Mouse (Mus musculus): ENCODE data around the gene Slc30a4. TPM values are rescaled to one million over a fixed set of nuclear protein-coding genes. Genes with fewer than 3 reads are reported as not detected.

Gene Slc30a4
- polyA plus RNA-seq, 1 experiment from 2014 or later: 3.3 TPM

DNA sequence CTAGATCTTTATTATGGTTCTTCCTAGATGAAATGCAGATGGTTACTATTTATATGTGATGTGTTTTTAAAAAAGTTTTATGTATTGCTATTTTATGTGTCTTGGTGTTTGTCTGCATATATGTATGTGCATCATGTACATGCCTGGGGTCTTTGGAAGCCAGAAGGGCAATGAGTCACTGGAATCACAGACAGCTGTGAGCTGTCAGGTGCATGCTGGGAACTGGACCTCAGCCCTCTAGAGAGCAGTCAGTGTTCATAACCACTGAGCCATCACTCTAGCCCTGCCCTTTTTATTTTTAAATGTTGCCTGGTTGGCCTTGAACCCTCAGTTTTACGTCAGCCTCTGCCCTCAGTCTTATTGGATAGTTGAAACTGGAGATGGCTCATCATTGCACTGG is 6.7 kb upstream of the Slc30a4 start:
- no peak for DNase-seq (ENCODE audit: low spot score)
- Histone ChIP-seq H3K4me3 (no peak overlapping the region), H3K36me3 (no peaks in the 10 kb centered on the region), H3K9me3 (replicated peaks) (no peaks in the 10 kb centered on the region), H3K27ac (replicated peaks) (no peak overlapping the region), H3K4me1 (no peaks in the 10 kb centered on the region), H3K27me3 (ENCODE audit: low read depth, poor library complexity, severe bottlenecking) (peaks cover 11% of the 10 kb centered on the region)
- WGBS: 84% methylated on average over 1 of the region's 1 CpGs

GRCm38 (mm10) chr2:122708080-122708479 is 5.6 kb upstream of the Slc30a4 start:
- DNase-seq (ENCODE audit: low spot score): no peak
- no peaks in the 10 kb centered on the region for H3K9me3 ChIP-seq (replicated peaks)
- H3K4me3 ChIP-seq: no peak overlapping the region
- H3K27me3 ChIP-seq (ENCODE audit: low read depth, poor library complexity, severe bottlenecking): peaks cover 20% of the 10 kb centered on the region
- WGBS: 74% methylated on average over 3 of the region's 3 CpGs
- H3K36me3 ChIP-seq: no peaks in the 10 kb centered on the region
- no peak overlapping the region for H3K27ac ChIP-seq (replicated peaks)
- H3K4me1 ChIP-seq: no peaks in the 10 kb centered on the region

GRCm38 (mm10) chr2:122704572-122704971 is 2.1 kb upstream of the Slc30a4 start:
- H3K27me3 ChIP-seq (ENCODE audit: low read depth, poor library complexity, severe bottlenecking): peaks cover 38% of the 10 kb centered on the region
- H3K9me3 ChIP-seq (replicated peaks): no peaks in the 10 kb centered on the region
- DNase-seq (ENCODE audit: low spot score): no peak
- WGBS: 89% methylated on average over 2 of the region's 2 CpGs
- no peak overlapping the region for H3K27ac ChIP-seq (replicated peaks)
- H3K4me1 ChIP-seq: peaks cover 16% of the 10 kb centered on the region
- H3K36me3 ChIP-seq: no peaks in the 10 kb centered on the region
- H3K4me3 ChIP-seq: no peak overlapping the region

- H3K27me3 ChIP-seq (ENCODE audit: low read depth, poor library complexity, severe bottlenecking): peaks cover 41% of the 10 kb centered on the region
- WGBS: under 1% methylated on average over 15 of the region's 15 CpGs
- H3K4me1 ChIP-seq: peaks cover 16% of the 10 kb centered on the region
- H3K4me3 ChIP-seq: peak overlapping the region; percentile 77
- H3K9me3 ChIP-seq (replicated peaks): no peaks in the 10 kb centered on the region
- DNase-seq (ENCODE audit: low spot score): no peak
- no peaks in the 10 kb centered on the region for H3K36me3 ChIP-seq
- 0 out of 2 replicates have a peak overlapping the region, but pooled peaks have one; percentile 86 for H3K27ac ChIP-seq (replicated peaks)
Measured at GRCm38 (mm10) chr2:122701871-122702180, 637 bp downstream of the Slc30a4 start.

- H3K4me3 ChIP-seq: peak overlapping the region; percentile 77
- H3K4me1 ChIP-seq: peaks cover 16% of the 10 kb centered on the region
- 67% methylated on average over 8 of the region's 8 CpGs for WGBS
Measured at GRCm38 (mm10) chr2:122701012-122701411, 1.5 kb downstream of the Slc30a4 start.

DNA sequence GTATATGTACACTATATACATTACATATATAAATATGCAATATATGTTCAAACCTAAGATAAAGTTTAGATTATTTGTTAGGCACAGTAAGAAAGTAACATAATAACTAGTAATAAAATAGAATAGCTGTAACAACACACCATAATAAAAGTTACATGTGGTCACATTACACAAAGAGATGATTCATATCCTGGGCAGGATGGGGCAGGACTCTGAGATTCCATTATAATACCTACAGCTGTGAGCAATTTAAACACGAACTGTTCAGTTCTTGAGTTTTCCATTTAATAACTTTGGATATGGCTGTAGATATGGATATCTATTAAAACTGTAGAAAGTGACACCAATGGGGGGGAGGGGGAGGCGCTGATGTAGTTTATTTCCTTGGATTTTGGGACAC is 4.9 kb downstream of the Slc30a4 start:
- H3K36me3 ChIP-seq: no peaks in the 10 kb centered on the region
- no peaks in the 10 kb centered on the region for H3K9me3 ChIP-seq (replicated peaks)
- 89% methylated on average over 2 of the region's 2 CpGs for WGBS
- peaks cover 16% of the 10 kb centered on the region for H3K4me1 ChIP-seq
- DNase-seq (ENCODE audit: low spot score): no peak
- no peak overlapping the region for H3K27ac ChIP-seq (replicated peaks)
- H3K27me3 ChIP-seq (ENCODE audit: low read depth, poor library complexity, severe bottlenecking): peaks cover 21% of the 10 kb centered on the region
- H3K4me3 ChIP-seq: no peak overlapping the region

More at GRCm38 (mm10) chr2:122701012-122701411, 1.5 kb downstream of the Slc30a4 start:
- Histone ChIP-seq H3K9me3 (replicated peaks) (no peaks in the 10 kb centered on the region), H3K27ac (replicated peaks) (no peak overlapping the region), H3K36me3 (no peaks in the 10 kb centered on the region), H3K27me3 (ENCODE audit: low read depth, poor library complexity, severe bottlenecking) (peaks cover 41% of the 10 kb centered on the region)
- DNase-seq (ENCODE audit: low spot score): no peak

DNA sequence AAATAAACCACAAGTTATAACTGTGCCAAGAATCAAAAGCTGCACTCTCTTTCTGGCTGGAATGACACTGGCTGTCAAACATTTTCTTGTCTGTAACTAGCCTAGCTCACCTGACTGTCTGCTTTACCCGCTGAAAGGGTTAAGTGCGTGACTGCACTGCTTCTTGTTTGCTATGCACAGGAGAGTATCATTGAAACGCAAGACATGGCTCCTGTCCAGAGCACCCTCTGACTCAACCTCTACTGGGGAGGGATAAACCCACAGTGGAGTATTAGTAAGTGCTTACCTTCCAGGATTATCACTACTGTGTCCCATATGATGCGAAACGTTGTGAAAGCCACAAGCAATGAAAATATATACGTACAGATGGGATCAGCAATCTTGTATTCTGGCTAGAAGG is 15.8 kb downstream of the Slc30a4 start:
- DNase-seq (ENCODE audit: low spot score): no peak
- Histone ChIP-seq H3K27ac (replicated peaks) (no peak overlapping the region), H3K27me3 (ENCODE audit: low read depth, poor library complexity, severe bottlenecking) (no peaks in the 10 kb centered on the region), H3K4me1 (no peaks in the 10 kb centered on the region), H3K9me3 (replicated peaks) (peaks cover 6% of the 10 kb centered on the region), H3K36me3 (no peaks in the 10 kb centered on the region), H3K4me3 (no peak overlapping the region)
- 83% methylated on average over 6 of the region's 6 CpGs for WGBS

- 91% methylated on average over 1 of the region's 1 CpGs for WGBS
- Histone ChIP-seq H3K9me3 (replicated peaks) (peaks cover 13% of the 10 kb centered on the region), H3K4me1 (no peaks in the 10 kb centered on the region), H3K36me3 (no peaks in the 10 kb centered on the region), H3K4me3 (no peak overlapping the region), H3K27ac (replicated peaks) (no peak overlapping the region), H3K27me3 (ENCODE audit: low read depth, poor library complexity, severe bottlenecking) (no peaks in the 10 kb centered on the region)
- DNase-seq (ENCODE audit: low spot score): no peak
Measured at GRCm38 (mm10) chr2:122683641-122684040, 18.8 kb downstream of the Slc30a4 start.

DNA sequence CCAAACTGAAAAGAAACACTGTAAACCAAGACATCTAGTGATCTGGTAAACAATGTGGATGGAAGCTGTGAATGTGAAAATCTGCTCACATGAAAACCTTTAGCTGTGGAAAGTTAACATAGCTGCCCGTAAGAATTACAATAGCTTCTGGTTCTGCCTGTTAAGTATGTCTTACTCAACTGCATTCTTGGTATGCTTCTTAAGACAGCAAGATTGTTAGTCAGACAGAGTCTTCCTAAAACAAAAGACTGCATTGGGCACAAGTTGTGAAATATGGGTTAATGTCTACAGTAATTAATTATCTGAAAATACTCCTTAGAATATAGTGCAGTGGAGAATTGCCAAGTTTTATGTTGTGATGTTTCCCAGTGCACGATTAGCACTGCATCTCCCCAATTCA is 19.9 kb downstream of the Slc30a4 start:
- Histone ChIP-seq H3K27ac (replicated peaks) (no peak overlapping the region), H3K27me3 (ENCODE audit: low read depth, poor library complexity, severe bottlenecking) (no peaks in the 10 kb centered on the region), H3K36me3 (no peaks in the 10 kb centered on the region), H3K4me3 (no peak overlapping the region), H3K9me3 (replicated peaks) (peaks cover 13% of the 10 kb centered on the region), H3K4me1 (no peaks in the 10 kb centered on the region)
- no peak for DNase-seq (ENCODE audit: low spot score)
- 83% methylated on average over 2 of the region's 2 CpGs for WGBS

GRCm38 (mm10) chr2:122681379-122682137 is 20.9 kb downstream of the Slc30a4 start:
- no peak for DNase-seq (ENCODE audit: low spot score)
- WGBS: 87% methylated on average over 5 of the region's 5 CpGs

GRCm38 (mm10) chr2:122675126-122675525 is 27.3 kb downstream of the Slc30a4 start:
- H3K4me1 ChIP-seq: no peaks in the 10 kb centered on the region
- no peak for DNase-seq (ENCODE audit: low spot score)
- 87% methylated on average over 2 of the region's 2 CpGs for WGBS
- H3K27me3 ChIP-seq (ENCODE audit: low read depth, poor library complexity, severe bottlenecking): no peaks in the 10 kb centered on the region
- H3K36me3 ChIP-seq: no peaks in the 10 kb centered on the region
- H3K27ac ChIP-seq (replicated peaks): no peak overlapping the region
- H3K4me3 ChIP-seq: no peak overlapping the region
- no peaks in the 10 kb centered on the region for H3K9me3 ChIP-seq (replicated peaks)

More at GRCm38 (mm10) chr2:122681379-122682137, 20.9 kb downstream of the Slc30a4 start:
- Histone ChIP-seq H3K27me3 (ENCODE audit: low read depth, poor library complexity, severe bottlenecking) (no peaks in the 10 kb centered on the region), H3K4me3 (no peak overlapping the region), H3K27ac (replicated peaks) (no peak overlapping the region), H3K36me3 (no peaks in the 10 kb centered on the region), H3K4me1 (no peaks in the 10 kb centered on the region), H3K9me3 (replicated peaks) (peaks cover 13% of the 10 kb centered on the region)

GRCm38 (mm10) chr2:122672841-122673240 is 29.6 kb downstream of the Slc30a4 start:
- no peak for DNase-seq (ENCODE audit: low spot score)
- Histone ChIP-seq H3K4me1 (no peaks in the 10 kb centered on the region), H3K27ac (replicated peaks) (no peak overlapping the region), H3K27me3 (ENCODE audit: low read depth, poor library complexity, severe bottlenecking) (no peaks in the 10 kb centered on the region), H3K36me3 (no peaks in the 10 kb centered on the region), H3K9me3 (replicated peaks) (no peaks in the 10 kb centered on the region), H3K4me3 (no peak overlapping the region)
- WGBS: 73% methylated on average over 5 of the region's 5 CpGs

- 88% methylated on average over 5 of the region's 5 CpGs for WGBS
- no peak for DNase-seq (ENCODE audit: low spot score)
- no peaks in the 10 kb centered on the region for H3K9me3 ChIP-seq (replicated peaks)
- no peak overlapping the region for H3K27ac ChIP-seq (replicated peaks)
- H3K4me1 ChIP-seq: no peaks in the 10 kb centered on the region
- no peaks in the 10 kb centered on the region for H3K36me3 ChIP-seq
- no peak overlapping the region for H3K4me3 ChIP-seq
- H3K27me3 ChIP-seq (ENCODE audit: low read depth, poor library complexity, severe bottlenecking): peaks cover 5% of the 10 kb centered on the region; the same call in 1 of the 2 replicates
Measured at GRCm38 (mm10) chr2:122671714-122672113, 30.7 kb downstream of the Slc30a4 start.
